Mouse (Mus musculus): Measurements from ENCODE around the gene Wscd2. TPM values are rescaled to one million over a fixed set of nuclear protein-coding genes. Genes with fewer than 3 reads are reported as not detected.

Wscd2 gene
- not detected for polyA plus RNA-seq (2012; fragmentation: generic; extraction: Trizol)

GRCm38 (mm10) chr5:113490033-113490432, at the start of gene Wscd2:
Wscd2 (plus strand) TSS chr5:113490333.
- TF ChIP-seq TCF3 (IDR thresholded peaks at IDR 0.05; ENCODE audit: insufficient read length, low read depth) (no peak), USF1 (IDR thresholded peaks at IDR 0.05; ENCODE audit: low read depth) (no peak), SRF (IDR thresholded peaks at IDR 0.05; ENCODE audit: control insufficient read depth, insufficient read length, low read depth) (no peak), CEBPB (IDR thresholded peaks at IDR 0.05; ENCODE audit: insufficient read depth, poor library complexity, severe bottlenecking) (no peak), MYOD1 (IDR thresholded peaks at IDR 0.05; ENCODE audit: control insufficient read depth in 1 of 3, insufficient read length in 2 of 3, low read depth in 2 of 3) (no peak), E2F4 (IDR thresholded peaks at IDR 0.05; ENCODE audit: insufficient read depth) (no peak), REST (IDR thresholded peaks at IDR 0.05; ENCODE audit: insufficient read depth, insufficient read length) (no peak), POLR2AphosphoS2 (IDR thresholded peaks at IDR 0.05; ENCODE audit: insufficient read length, low read depth) (no peak), POLR2A (IDR thresholded peaks at IDR 0.05; ENCODE audit: insufficient read length, low read depth) (no peak)
- Histone ChIP-seq H3K4me3 (no peak within 1 kb of the TSS), H3K27me3 (ENCODE audit: control insufficient read depth, insufficient read depth, insufficient read length) (peaks cover 98% of the 10 kb centered on the region)

GRCm38 (mm10) chr5:113442180-113442579, 48.0 kb upstream of the Wscd2 start:
- Histone ChIP-seq H3K4me2 (ENCODE audit: low read depth) (no peak overlapping the region), H3K4me3 (no peak overlapping the region), H3K27me3 (ENCODE audit: control insufficient read depth, insufficient read depth, insufficient read length) (peaks cover 15% of the 10 kb centered on the region), H3K79me2 (ENCODE audit: control insufficient read depth, insufficient read depth) (no peaks in the 10 kb centered on the region), H3K36me3 (ENCODE audit: control insufficient read depth, insufficient read depth) (no peaks in the 10 kb centered on the region), H3ac (ENCODE audit: control insufficient read depth, insufficient read length) (no peak overlapping the region)
- no peak for TF ChIP-seq POLR2A (IDR thresholded peaks at IDR 0.05; ENCODE audit: insufficient read length, low read depth)
- no peak for TF ChIP-seq USF1 (IDR thresholded peaks at IDR 0.05; ENCODE audit: low read depth)
- no peak for TF ChIP-seq MAX (IDR thresholded peaks at IDR 0.05; ENCODE audit: low read depth)
- TF ChIP-seq CEBPB (IDR thresholded peaks at IDR 0.05; ENCODE audit: insufficient read depth, poor library complexity, severe bottlenecking) = no peak
- TF ChIP-seq SRF (IDR thresholded peaks at IDR 0.05; ENCODE audit: control insufficient read depth, insufficient read length, low read depth) = no peak
- no peak for TF ChIP-seq MYOG (IDR thresholded peaks at IDR 0.05; ENCODE audit: control insufficient read depth in 1 of 3, insufficient read depth in 1 of 3, insufficient read length in 2 of 3, low read depth in 2 of 3)
- no peak for TF ChIP-seq POLR2AphosphoS2 (IDR thresholded peaks at IDR 0.05; ENCODE audit: insufficient read length, low read depth)
- TF ChIP-seq TCF12 (IDR thresholded peaks at IDR 0.05; ENCODE audit: insufficient read depth, poor library complexity, severe bottlenecking) = no peak
- no peak for TF ChIP-seq TCF3 (IDR thresholded peaks at IDR 0.05; ENCODE audit: insufficient read length, low read depth)
- TF ChIP-seq REST (IDR thresholded peaks at IDR 0.05; ENCODE audit: insufficient read depth, insufficient read length) = no peak
- TF ChIP-seq E2F4 (IDR thresholded peaks at IDR 0.05; ENCODE audit: insufficient read depth) = no peak
- no peak for TF ChIP-seq MYOD1 (IDR thresholded peaks at IDR 0.05; ENCODE audit: control insufficient read depth in 1 of 3, insufficient read length in 2 of 3, low read depth in 2 of 3)

More at GRCm38 (mm10) chr5:113490033-113490432, at the start of gene Wscd2:
- Histone ChIP-seq H3K36me3 (ENCODE audit: control insufficient read depth, insufficient read depth) (no peaks in the 10 kb centered on the region), H3K4me2 (ENCODE audit: low read depth) (no peak within 1 kb of the TSS), H3ac (ENCODE audit: control insufficient read depth, insufficient read length) (no peak within 1 kb of the TSS), H3K79me2 (ENCODE audit: control insufficient read depth, insufficient read depth) (no peaks in the 10 kb centered on the region)

- no peaks in the 10 kb centered on the region for H3K79me2 ChIP-seq (ENCODE audit: control insufficient read depth, insufficient read depth)
- TF ChIP-seq E2F4 (IDR thresholded peaks at IDR 0.05; ENCODE audit: insufficient read depth) (no peak), USF1 (IDR thresholded peaks at IDR 0.05; ENCODE audit: low read depth) (no peak), POLR2AphosphoS2 (IDR thresholded peaks at IDR 0.05; ENCODE audit: insufficient read length, low read depth) (no peak), MYOD1 (IDR thresholded peaks at IDR 0.05; ENCODE audit: control insufficient read depth in 1 of 3, insufficient read length in 2 of 3, low read depth in 2 of 3) (no peak), POLR2A (IDR thresholded peaks at IDR 0.05; ENCODE audit: insufficient read length, low read depth) (no peak), MYOG (IDR thresholded peaks at IDR 0.05; ENCODE audit: control insufficient read depth in 1 of 3, insufficient read depth in 1 of 3, insufficient read length in 2 of 3, low read depth in 2 of 3) (no peak), TCF3 (IDR thresholded peaks at IDR 0.05; ENCODE audit: insufficient read length, low read depth) (no peak), SRF (IDR thresholded peaks at IDR 0.05; ENCODE audit: control insufficient read depth, insufficient read length, low read depth) (no peak), REST (IDR thresholded peaks at IDR 0.05; ENCODE audit: insufficient read depth, insufficient read length) (no peak), TCF12 (IDR thresholded peaks at IDR 0.05; ENCODE audit: insufficient read depth, poor library complexity, severe bottlenecking) (no peak), CEBPB (IDR thresholded peaks at IDR 0.05; ENCODE audit: insufficient read depth, poor library complexity, severe bottlenecking) (no peak), MAX (IDR thresholded peaks at IDR 0.05; ENCODE audit: low read depth) (no peak)
- H3K4me2 ChIP-seq (ENCODE audit: low read depth) = no peak overlapping the region
- no peaks in the 10 kb centered on the region for H3K36me3 ChIP-seq (ENCODE audit: control insufficient read depth, insufficient read depth)
- no peak overlapping the region for H3K4me3 ChIP-seq
- no peak overlapping the region for H3ac ChIP-seq (ENCODE audit: control insufficient read depth, insufficient read length)
- H3K27me3 ChIP-seq (ENCODE audit: control insufficient read depth, insufficient read depth, insufficient read length) = peaks cover 17% of the 10 kb centered on the region
Observed at GRCm38 (mm10) chr5:113448023-113448734, 42.0 kb upstream of the Wscd2 start.

- peaks cover 17% of the 10 kb centered on the region for H3K27me3 ChIP-seq (ENCODE audit: control insufficient read depth, insufficient read depth, insufficient read length)
- TF ChIP-seq CEBPB (IDR thresholded peaks at IDR 0.05; ENCODE audit: insufficient read depth, poor library complexity, severe bottlenecking) (no peak), TCF3 (IDR thresholded peaks at IDR 0.05; ENCODE audit: insufficient read length, low read depth) (no peak), MAX (IDR thresholded peaks at IDR 0.05; ENCODE audit: low read depth) (no peak), MYOD1 (IDR thresholded peaks at IDR 0.05; ENCODE audit: control insufficient read depth in 1 of 3, insufficient read length in 2 of 3, low read depth in 2 of 3) (no peak), REST (IDR thresholded peaks at IDR 0.05; ENCODE audit: insufficient read depth, insufficient read length) (no peak), POLR2AphosphoS2 (IDR thresholded peaks at IDR 0.05; ENCODE audit: insufficient read length, low read depth) (no peak), E2F4 (IDR thresholded peaks at IDR 0.05; ENCODE audit: insufficient read depth) (no peak), MYOG (IDR thresholded peaks at IDR 0.05; ENCODE audit: control insufficient read depth in 1 of 3, insufficient read depth in 1 of 3, insufficient read length in 2 of 3, low read depth in 2 of 3) (no peak), POLR2A (IDR thresholded peaks at IDR 0.05; ENCODE audit: insufficient read length, low read depth) (no peak), TCF12 (IDR thresholded peaks at IDR 0.05; ENCODE audit: insufficient read depth, poor library complexity, severe bottlenecking) (no peak), USF1 (IDR thresholded peaks at IDR 0.05; ENCODE audit: low read depth) (no peak), SRF (IDR thresholded peaks at IDR 0.05; ENCODE audit: control insufficient read depth, insufficient read length, low read depth) (no peak)
- no peak overlapping the region for H3K4me2 ChIP-seq (ENCODE audit: low read depth)
- no peaks in the 10 kb centered on the region for H3K79me2 ChIP-seq (ENCODE audit: control insufficient read depth, insufficient read depth)
- H3K4me3 ChIP-seq = no peak overlapping the region
- no peak overlapping the region for H3ac ChIP-seq (ENCODE audit: control insufficient read depth, insufficient read length)
- H3K36me3 ChIP-seq (ENCODE audit: control insufficient read depth, insufficient read depth) = no peaks in the 10 kb centered on the region
Observed at GRCm38 (mm10) chr5:113449336-113449735, 40.8 kb upstream of the Wscd2 start.
